Mouse (Mus musculus) liver, adult 2 months (tissue): ENCODE results near the gene Pald1.

Experiments
- CTCF ChIP-seq: fragments of 200-500 bp; IDR thresholded peaks from 2 replicates; pipeline ENCODE4 v1.5.1; 2011; ENCODE audit warnings: low read depth, low read length, control low read depth
- POLR2A ChIP-seq: fragments of 200-500 bp; IDR thresholded peaks from 2 replicates; pipeline ENCODE4 v1.6.1; 2011; ENCODE audit warnings: low read length, control low read depth; ENCODE audit not compliant: insufficient read depth; ENCODE audit errors: extremely low read depth

GRCm38 (mm10) chr10:61402480-61402879 is 19.1 kb upstream of the Pald1 start:
- TF ChIP-seq POLR2A (no peak), CTCF (no peak; the same call in 1 of the 2 replicates)
